Mouse (Mus musculus) lung, postnatal 0 days (tissue): ENCODE results near the gene Arsb. TPM values are rescaled to one million over a fixed set of nuclear protein-coding genes. Genes with fewer than 3 reads are reported as not detected.
A peak's percentile ranks its signal among the peaks of the same experiment; 100 is the strongest.

Experiments used
- ATAC-seq: fragments of 200-750 bp; cut with Nextera tagmentation; 2 replicates; pipeline ENCODE4 v1.8.0; 2017; ENCODE audit warnings: moderate library complexity
- DNase-seq: peaks from one replicate; pipeline ENCODE4 v3.0.0-alpha.2; 2016; ENCODE audit warnings: low spot score
- H3K27ac ChIP-seq: fragments of 300-500 bp; sonication (generic); 2 replicates; pipeline ENCODE4 v1.5.1; 2014; ENCODE audit warnings: antibody characterized with exemption, mild to moderate bottlenecking, low read length, mixed read lengths
- H3K27me3 ChIP-seq: fragments of 300-500 bp; sonication (generic); replicated peaks from 2 replicates; pipeline ENCODE4 v1.6.1; 2014; ENCODE audit warnings: low read length, mixed read lengths; ENCODE audit not compliant: insufficient read depth
- H3K36me3 ChIP-seq: fragments of 300-500 bp; sonication (generic); 2 replicates; pipeline ENCODE4 v1.6.1; 2014; ENCODE audit warnings: low read length, mixed read lengths; ENCODE audit not compliant: insufficient read depth
- H3K4me1 ChIP-seq: fragments of 300-500 bp; sonication (generic); 2 replicates; pipeline ENCODE4 v1.6.1; 2014; ENCODE audit warnings: antibody characterized with exemption, low read depth, low read length, mixed read lengths; ENCODE audit not compliant: insufficient read depth
- H3K4me2 ChIP-seq: fragments of 300-500 bp; sonication (generic); replicated peaks from 2 replicates; pipeline ENCODE4 v1.6.1; 2014; ENCODE audit warnings: low read depth, mild to moderate bottlenecking, low read length, moderate library complexity, mixed read lengths
- H3K4me3 ChIP-seq: fragments of 300-500 bp; sonication (generic); 2 replicates; pipeline ENCODE4 v1.5.1; 2014; ENCODE audit warnings: low read depth, low read length
- H3K9ac ChIP-seq: fragments of 300-500 bp; sonication (generic); replicated peaks from 2 replicates; pipeline ENCODE4 v1.6.1; 2014; ENCODE audit warnings: low read depth, mild to moderate bottlenecking
- H3K9me3 ChIP-seq: fragments of 300-500 bp; sonication (generic); 2 replicates; pipeline ENCODE4 v1.6.1; 2016; ENCODE audit warnings: low read length, mixed read lengths
- CTCF ChIP-seq: IDR thresholded peaks from 2 replicates; pipeline ENCODE4 v1.5.1; 2016; ENCODE audit warnings: antibody characterized with exemption, mild to moderate bottlenecking
- EP300 ChIP-seq: IDR thresholded peaks from 2 replicates; pipeline ENCODE4 v1.6.1; 2016; ENCODE audit warnings: antibody characterized with exemption, mild to moderate bottlenecking, control low read depth
- WGBS: fragments of 180-500 bp; shearing (Covaris S2); extraction: QIAGEN DNeasy Blood & Tissue Kit; methylation state at CpG from one replicate; pipeline ENCODE4 v1.1.7; 2014; 5-methylcytosine and 5-hydroxymethylcytosine counted together
- polyA plus RNA-seq: library from polyadenylated mRNA; unstranded; fragments of >200 nt; fragmentation: Nextera tagmentation; extraction: Ambion mirVana; gene quantifications from 2 replicates; pipeline ENCODE4 v1.2.1, GENCODE M21; 2015

Gene Arsb
- polyA plus RNA-seq, 1 experiment from 2014 or later: 3.7 TPM

GRCm38 (mm10) chr13:93871681-93872080 is 100.3 kb downstream of the Arsb start:
- no peak overlapping the region for H3K9ac ChIP-seq
- no peak overlapping the region for H3K27ac ChIP-seq

GRCm38 (mm10) chr13:93872591-93872990 is 101.2 kb downstream of the Arsb start:
- DNase-seq: no peak
- no peak for ATAC-seq
- H3K4me1 ChIP-seq: no peaks in the 10 kb centered on the region
- H3K4me2 ChIP-seq: no peak overlapping the region
- no peak overlapping the region for H3K4me3 ChIP-seq
- H3K27ac ChIP-seq: no peak overlapping the region
- TF ChIP-seq EP300 (no peak), CTCF (no peak)
- H3K9ac ChIP-seq: no peak overlapping the region
- no peaks in the 10 kb centered on the region for H3K27me3 ChIP-seq
- H3K36me3 ChIP-seq: no peaks in the 10 kb centered on the region
- 89% methylated on average over 6 of the region's 6 CpGs for WGBS
- H3K9me3 ChIP-seq: no peaks in the 10 kb centered on the region

More at GRCm38 (mm10) chr13:93871681-93872080, 100.3 kb downstream of the Arsb start:
- 54% methylated on average over 10 of the region's 10 CpGs for WGBS
- ATAC-seq (no peak), DNase-seq (no peak)
- Histone ChIP-seq H3K9me3 (no peaks in the 10 kb centered on the region), H3K4me1 (no peaks in the 10 kb centered on the region), H3K27me3 (no peaks in the 10 kb centered on the region), H3K4me2 (no peak overlapping the region), H3K36me3 (no peaks in the 10 kb centered on the region), H3K4me3 (no peak overlapping the region)
- TF ChIP-seq EP300 (no peak), CTCF (no peak)

GRCm38 (mm10) chr13:93877924-93878323 is 106.5 kb downstream of the Arsb start:
- WGBS: 63% methylated on average over 2 of the region's 2 CpGs
- no peak overlapping the region for H3K4me3 ChIP-seq
- TF ChIP-seq EP300 (no peak), CTCF (no peak)
- H3K4me1 ChIP-seq: no peaks in the 10 kb centered on the region; the same call in 1 of the 2 replicates
- no peaks in the 10 kb centered on the region for H3K9me3 ChIP-seq
- ATAC-seq: no peak
- no peak overlapping the region for H3K27ac ChIP-seq
- no peaks in the 10 kb centered on the region for H3K27me3 ChIP-seq
- H3K9ac ChIP-seq: no peak overlapping the region
- no peak overlapping the region for H3K4me2 ChIP-seq
- DNase-seq: no peak
- no peaks in the 10 kb centered on the region for H3K36me3 ChIP-seq

- WGBS: 78% methylated on average over 5 of the region's 5 CpGs
- no peak for ATAC-seq
- Histone ChIP-seq H3K4me3 (no peak overlapping the region), H3K9ac (no peak overlapping the region), H3K36me3 (no peaks in the 10 kb centered on the region), H3K27ac (no peak overlapping the region), H3K9me3 (no peaks in the 10 kb centered on the region), H3K4me2 (no peak overlapping the region), H3K27me3 (no peaks in the 10 kb centered on the region), H3K4me1 (no peaks in the 10 kb centered on the region; the same call in 1 of the 2 replicates)
- no peak for DNase-seq
- TF ChIP-seq CTCF (no peak), EP300 (no peak)
These were observed 108.0 kb downstream of the Arsb start for GRCm38 (mm10) chr13:93879426-93879825.

- Histone ChIP-seq H3K36me3 (no peaks in the 10 kb centered on the region), H3K9me3 (no peaks in the 10 kb centered on the region), H3K27me3 (no peaks in the 10 kb centered on the region), H3K4me3 (no peak overlapping the region), H3K9ac (no peak overlapping the region), H3K4me1 (peaks cover 5% of the 10 kb centered on the region; the same call in 1 of the 2 replicates), H3K4me2 (no peak overlapping the region), H3K27ac (no peak overlapping the region)
- ATAC-seq (no peak), DNase-seq (no peak)
- no peak for TF ChIP-seq CTCF
- no peak for TF ChIP-seq EP300
- 57% methylated on average over 3 of the region's 3 CpGs for WGBS
These were observed 110.7 kb downstream of the Arsb start for GRCm38 (mm10) chr13:93882132-93882531.

- 86% methylated on average over 5 of the region's 5 CpGs for WGBS
- no peak for ATAC-seq
- Histone ChIP-seq H3K4me1 (peaks cover 5% of the 10 kb centered on the region; the same call in 1 of the 2 replicates), H3K9ac (no peak overlapping the region), H3K4me2 (no peak overlapping the region), H3K4me3 (no peak overlapping the region), H3K9me3 (no peaks in the 10 kb centered on the region), H3K36me3 (no peaks in the 10 kb centered on the region), H3K27me3 (no peaks in the 10 kb centered on the region), H3K27ac (no peak overlapping the region)
- TF ChIP-seq CTCF: no peak
- TF ChIP-seq EP300: no peak
- DNase-seq: no peak
These were observed 115.6 kb downstream of the Arsb start for GRCm38 (mm10) chr13:93886999-93887398.

- ATAC-seq (0 out of 2 replicates have a peak, but pooled peaks have one; percentile 14), DNase-seq (no peak)
- no peak overlapping the region for H3K4me2 ChIP-seq
- peaks cover 5% of the 10 kb centered on the region; the same call in 1 of the 2 replicates for H3K4me1 ChIP-seq
- H3K36me3 ChIP-seq: no peaks in the 10 kb centered on the region
- no peak overlapping the region for H3K4me3 ChIP-seq
- TF ChIP-seq CTCF (no peak), EP300 (no peak)
- H3K9ac ChIP-seq: no peak overlapping the region
- 92% methylated on average over 2 of the region's 2 CpGs for WGBS
- no peaks in the 10 kb centered on the region for H3K9me3 ChIP-seq
- no peaks in the 10 kb centered on the region for H3K27me3 ChIP-seq
- H3K27ac ChIP-seq: no peak overlapping the region
These were observed 116.8 kb downstream of the Arsb start for GRCm38 (mm10) chr13:93888196-93888595.
